Mouse (Mus musculus): ENCODE measurements around the gene Krcc1.

GRCm38 (mm10) chr6:71260051-71260640 lies 11.3 kb upstream of the Krcc1 start:
- TF ChIP-seq RCOR1 (IDR thresholded peaks at IDR 0.05; ENCODE audit: low read depth, low read length), result peak; percentile 97
- no peak for TF ChIP-seq ZKSCAN1 (IDR thresholded peaks at IDR 0.05; ENCODE audit: low read depth, low read length)
- TF ChIP-seq CTCF (IDR thresholded peaks at IDR 0.05 in 2 of 3, conservative IDR thresholded peaks at IDR 0.05 in 1 of 3; ENCODE audit: control insufficient read depth in 1 of 3, insufficient read depth in 1 of 3, low read depth in 2 of 3, low read length in 3 of 3, poor library complexity in 1 of 3, severe bottlenecking in 1 of 3), result no peak
- no peak for TF ChIP-seq POLR2AphosphoS2 (IDR thresholded peaks at IDR 0.05; ENCODE audit: low read length)
- peak; percentile 69; the same call in 1 of the 2 replicates for TF ChIP-seq CHD1 (IDR thresholded peaks at IDR 0.05; ENCODE audit: low read depth, low read length)
- TF ChIP-seq POLR2A (IDR thresholded peaks at IDR 0.05; ENCODE audit: control insufficient read depth in 1 of 2, insufficient read depth in 1 of 2, low read depth in 1 of 2, low read length in 2 of 2, poor library complexity in 1 of 2), result no peak
- TF ChIP-seq MAX (IDR thresholded peaks at IDR 0.05; ENCODE audit: low read length), result no peak
- TF ChIP-seq MAZ (IDR thresholded peaks at IDR 0.05; ENCODE audit: low read depth, low read length), result peak; percentile 94
- TF ChIP-seq TCF12 (IDR thresholded peaks at IDR 0.05; ENCODE audit: low read depth, low read length), result peak; percentile 97
- TF ChIP-seq JUND (IDR thresholded peaks at IDR 0.05; ENCODE audit: low read depth, low read length), result 0 out of 2 replicates have a peak, but pooled peaks have one; percentile 55
- TF ChIP-seq GATA1 (IDR thresholded peaks at IDR 0.05; ENCODE audit: low read depth, low read length), result peak; percentile 98
- TF ChIP-seq USF1 (IDR thresholded peaks at IDR 0.05; ENCODE audit: low read depth, low read length), result 0 out of 2 replicates have a peak, but pooled peaks have one; percentile 42
- TF ChIP-seq GABPA (IDR thresholded peaks at IDR 0.05; ENCODE audit: low read depth, low read length), result no peak
- peak; percentile 78; the same call in 1 of the 2 replicates for TF ChIP-seq MEF2A (IDR thresholded peaks at IDR 0.05; ENCODE audit: extremely low read depth, insufficient replicate concordance, low read depth, low read length, poor library complexity, severe bottlenecking)
